Mouse (Mus musculus) MEL (cell line): ENCODE data around the gene Trnt1.

ENCODE experiments used
- CTCF ChIP-seq, 3 experiments: IDR thresholded peaks in 2 of 3; conservative IDR thresholded peaks in 1 of 3; 2 replicates each; pipeline ENCODE4 v1.5.1; 2011 to 2012; ENCODE audit warnings: low read length in 3 of 3, low read depth in 2 of 3, mild to moderate bottlenecking in 2 of 3, improper control_type of control experiment in 1 of 3, inconsistent platforms in 1 of 3, mixed read lengths in 1 of 3, moderate library complexity in 1 of 3; ENCODE audit not compliant: control insufficient read depth in 1 of 3, insufficient read depth in 1 of 3, poor library complexity in 1 of 3, severe bottlenecking in 1 of 3
- GATA1 ChIP-seq: IDR thresholded peaks from 2 replicates; pipeline ENCODE4 v1.6.1; 2011; ENCODE audit warnings: low read depth, low read length, improper control_type of control experiment
- NELFE ChIP-seq: IDR thresholded peaks from 2 replicates; pipeline ENCODE4 v1.6.1; 2011; ENCODE audit warnings: low read depth, low read length, improper control_type of control experiment
- POLR2A ChIP-seq, 2 experiments: IDR thresholded peaks; 2 replicates each; pipeline ENCODE4 v1.6.1; 2011 to 2012; ENCODE audit warnings: low read length in 2 of 2, mild to moderate bottlenecking in 2 of 2, control low read depth in 1 of 2, improper control_type of control experiment in 1 of 2, low read depth in 1 of 2, moderate library complexity in 1 of 2; ENCODE audit not compliant: control insufficient read depth in 1 of 2, insufficient read depth in 1 of 2, poor library complexity in 1 of 2
- TCF12 ChIP-seq: IDR thresholded peaks from 2 replicates; pipeline ENCODE4 v1.6.1; 2014; ENCODE audit warnings: low read depth, mild to moderate bottlenecking, inconsistent platforms, low read length, improper control_type of control experiment, moderate library complexity
- USF2 ChIP-seq, 2 experiments: IDR thresholded peaks; 2 replicates each; pipeline ENCODE4 v1.6.1; 2011 to 2012; ENCODE audit warnings: improper control_type of control experiment in 2 of 2, low read length in 2 of 2, borderline replicate concordance in 1 of 2, inconsistent platforms in 1 of 2, low read depth in 1 of 2, mild to moderate bottlenecking in 1 of 2; ENCODE audit not compliant: insufficient read depth in 1 of 2

- TF ChIP-seq CTCF (IDR thresholded peaks at IDR 0.05 in 2 of 3, conservative IDR thresholded peaks at IDR 0.05 in 1 of 3; ENCODE audit: control insufficient read depth in 1 of 3, insufficient read depth in 1 of 3, low read depth in 2 of 3, low read length in 3 of 3, poor library complexity in 1 of 3, severe bottlenecking in 1 of 3) (no peak), TCF12 (no peak), USF2 (IDR thresholded peaks at IDR 0.05; ENCODE audit: borderline replicate concordance in 1 of 2, insufficient read depth in 1 of 2, low read depth in 1 of 2, low read length in 2 of 2) (no peak), POLR2A (IDR thresholded peaks at IDR 0.05; ENCODE audit: control insufficient read depth in 1 of 2, insufficient read depth in 1 of 2, low read depth in 1 of 2, low read length in 2 of 2, poor library complexity in 1 of 2) (no peak), GATA1 (no peak), NELFE (no peak; the same call in 1 of the 2 replicates)
These were observed 31.3 kb downstream of the Trnt1 start for GRCm38 (mm10) chr6:106800227-106800557.
